Mouse (Mus musculus) urinary bladder, adult 2 months (tissue): Measurements from ENCODE around the gene Rrp12. TPM values are rescaled to one million over a fixed set of nuclear protein-coding genes. Genes with fewer than 3 reads are reported as not detected.
"Not testable (repeated sequence)": the region's sequence is repeated elsewhere in the genome, so short reads cannot be mapped to it uniquely, and the experiment has no call there.

Experiments
- DNase-seq: peaks from one replicate; pipeline ENCODE4 v3.0.0; 2022; ENCODE audit warnings: low spot score
- polyA plus RNA-seq: library from polyadenylated mRNA; depleted of rRNA; stranded (reverse); fragments of >200 nt; gene quantifications from 2 replicates; pipeline ENCODE4 v1.2.3, GENCODE M21; 2012

The Rrp12 gene
- polyA plus RNA-seq, 1 experiment = 6.1 TPM

DNA sequence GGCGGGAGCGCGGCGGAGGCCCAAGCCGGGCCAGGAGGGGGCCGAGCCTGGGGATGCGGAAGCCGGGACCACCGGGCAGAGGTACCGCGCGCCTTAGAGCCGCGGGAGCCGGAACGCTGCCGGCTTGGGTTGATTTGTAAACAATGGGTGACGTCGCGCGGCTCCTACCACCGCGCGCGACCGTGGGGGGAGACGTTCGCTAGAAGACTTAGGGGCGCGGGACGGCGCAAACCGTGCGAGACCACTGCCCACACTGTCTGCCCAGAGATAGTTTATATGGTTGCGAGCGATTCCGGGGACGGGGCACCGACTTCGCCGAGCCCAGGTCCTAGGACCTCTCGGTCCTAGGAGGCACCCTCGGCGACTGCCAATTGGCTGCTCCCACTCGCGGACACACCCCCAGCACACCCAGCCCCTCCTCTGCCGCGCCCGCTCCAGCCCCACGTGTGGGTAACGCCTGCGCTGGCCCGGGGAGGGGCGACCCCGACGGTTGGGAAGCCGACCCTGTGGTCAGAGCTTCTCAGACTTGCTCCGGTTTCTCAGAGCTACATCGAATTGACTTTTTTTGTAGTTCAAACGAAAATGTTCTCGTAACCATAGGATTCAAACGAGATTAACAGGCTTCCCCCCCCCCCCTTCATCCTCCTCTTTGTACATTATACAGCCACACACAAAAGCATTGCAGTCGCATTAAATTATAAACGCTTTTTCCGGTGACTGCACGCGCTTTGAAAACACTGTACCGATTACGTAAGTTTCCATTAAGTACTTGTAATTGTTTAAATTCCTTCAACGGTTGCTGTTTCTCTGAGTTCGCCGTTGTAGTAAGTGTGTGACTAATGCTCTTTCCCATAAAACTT is 47.8 kb downstream of the Rrp12 start, which contains the start of gene Frat2:
Gene Frat2, minus strand, starts transcription at position 141 of the 860 bp plus-strand sequence.
- peak; percentile 84 for DNase-seq

- not testable (repeated sequence) for DNase-seq
Measured at GRCm38 (mm10) chr19:41847614-41847991, 48.4 kb downstream of the Rrp12 start.

GRCm38 (mm10) chr19:41847091-41847581 is 48.8 kb downstream of the Rrp12 start:
- peak; percentile 47 for DNase-seq

DNA sequence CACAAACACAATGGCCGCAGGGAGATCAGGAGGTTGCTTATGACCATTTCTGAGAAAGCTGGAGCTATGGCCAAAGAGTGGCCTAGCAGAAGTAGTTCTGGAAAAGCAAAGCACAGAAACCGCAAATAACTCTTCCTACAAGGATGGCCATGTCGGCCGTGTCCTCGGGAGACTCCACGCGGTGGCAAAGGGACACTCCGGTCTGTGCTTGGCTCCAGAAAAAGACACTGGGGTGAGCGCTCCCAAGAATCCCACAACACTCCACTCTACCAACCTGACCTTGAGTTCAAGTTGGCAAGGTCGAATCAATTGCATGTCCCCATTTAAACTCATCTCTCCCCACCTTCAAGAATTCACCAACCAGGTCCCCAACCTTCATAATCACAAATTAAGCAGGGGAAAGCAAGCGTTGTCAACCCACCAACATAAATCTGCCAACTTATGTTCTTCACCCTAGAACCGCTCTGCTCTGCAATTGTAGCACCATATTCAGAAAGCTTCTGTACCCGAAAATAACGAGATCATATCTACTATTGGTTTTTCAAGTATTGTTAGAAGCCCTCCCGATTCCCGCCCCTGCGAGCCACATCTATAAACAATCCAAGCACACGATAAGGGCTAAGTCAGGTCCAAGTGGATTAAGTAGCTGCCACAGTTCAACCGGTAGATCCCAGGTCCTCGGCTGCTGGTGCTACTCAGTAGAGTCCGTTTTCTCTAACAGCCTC is 49.4 kb downstream of the Rrp12 start:
- DNase-seq = no peak

DNA sequence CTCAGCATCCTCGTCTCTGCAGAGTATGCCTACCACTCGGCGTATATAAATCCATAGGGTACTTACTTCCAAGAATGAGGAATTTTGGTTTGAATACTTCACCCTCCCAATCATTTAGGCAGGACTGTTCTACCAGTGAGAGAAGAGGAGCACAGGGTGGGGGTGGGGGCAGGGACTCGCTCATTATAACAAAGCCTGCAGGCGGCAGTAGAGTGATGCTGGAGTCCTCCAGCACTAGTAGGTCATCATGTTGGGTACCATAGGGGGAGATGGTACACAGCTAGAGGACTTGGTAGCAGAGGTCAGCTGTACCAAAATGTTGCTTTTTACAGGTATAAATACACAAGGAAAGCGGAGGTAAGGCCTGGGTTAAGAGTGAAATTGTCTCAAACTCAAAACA is 51.6 kb downstream of the Rrp12 start:
- no peak for DNase-seq

- DNase-seq = no peak
Measured at GRCm38 (mm10) chr19:41842706-41843105, 53.3 kb downstream of the Rrp12 start.

DNA sequence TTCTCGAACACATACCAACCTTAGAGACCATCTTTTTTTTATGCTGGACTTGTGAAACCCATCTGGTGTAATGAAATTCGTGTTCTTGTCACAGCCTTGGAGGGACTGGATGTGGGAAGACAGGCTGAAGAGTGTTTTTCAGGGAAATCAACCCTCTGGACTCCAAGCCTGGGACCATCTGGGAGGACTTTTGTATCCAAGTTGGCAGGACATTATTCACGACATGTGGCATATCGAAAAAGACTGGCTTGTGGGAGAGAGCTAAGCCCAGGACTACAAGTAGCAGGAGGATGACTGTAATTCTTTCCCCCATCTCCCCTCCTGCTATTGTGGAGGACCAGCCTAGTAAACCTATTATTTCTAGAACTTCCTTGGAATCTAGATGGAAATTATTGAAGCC is 53.8 kb downstream of the Rrp12 start:
- no peak for DNase-seq

DNA sequence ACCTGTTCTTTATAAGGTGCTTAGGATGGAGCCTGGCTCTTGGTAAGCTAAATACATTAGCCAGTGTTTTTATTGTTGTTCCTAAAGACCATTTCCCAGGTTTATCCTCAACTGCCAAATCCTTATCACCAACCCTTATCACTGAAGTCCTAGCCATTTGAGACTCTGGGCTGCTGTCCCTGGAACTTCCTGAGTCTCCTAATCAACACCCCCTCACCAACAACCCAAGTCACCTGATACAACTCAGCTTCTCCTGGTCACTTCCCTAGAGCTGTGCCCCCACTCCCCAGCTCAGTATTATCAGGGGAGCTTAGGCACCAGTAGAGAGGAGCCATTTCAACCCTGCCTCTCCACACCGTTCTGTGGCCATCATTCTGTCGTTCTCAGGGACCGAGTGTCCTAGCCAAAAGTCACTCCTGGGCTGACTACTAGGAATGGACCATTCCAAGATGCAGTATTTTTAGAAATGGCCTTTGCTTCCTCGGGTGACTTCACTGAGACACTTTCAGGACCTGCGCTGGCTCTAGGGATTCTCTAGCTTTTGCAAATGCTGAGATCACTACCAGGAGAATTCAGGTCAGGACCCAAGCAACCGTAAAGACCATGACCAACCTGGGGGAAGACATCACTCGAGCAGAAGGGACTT is 54.7 kb downstream of the Rrp12 start:
- DNase-seq = no peak

- no peak for DNase-seq
Measured at GRCm38 (mm10) chr19:41839685-41840084, 56.3 kb downstream of the Rrp12 start.

GRCm38 (mm10) chr19:41838808-41839207 is 57.2 kb downstream of the Rrp12 start:
- DNase-seq = no peak

DNA sequence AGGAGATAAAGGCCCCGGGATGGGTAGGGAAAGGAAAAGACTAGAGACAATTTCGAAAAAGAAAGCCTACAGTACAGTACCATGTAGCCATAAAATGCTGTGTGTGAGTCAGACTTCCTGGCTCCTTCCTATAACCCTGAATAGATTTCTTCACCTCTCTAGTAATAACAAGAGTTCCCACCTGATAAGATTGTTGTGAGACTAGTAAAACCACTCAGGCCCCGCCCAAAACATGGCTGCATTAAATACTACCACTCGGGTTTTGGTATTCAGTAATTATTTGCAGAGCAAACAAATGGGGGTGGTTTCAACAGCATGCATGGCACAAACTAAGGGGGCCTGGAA is 58.1 kb downstream of the Rrp12 start:
- no peak for DNase-seq

GRCm38 (mm10) chr19:41837194-41837916 is 58.6 kb downstream of the Rrp12 start:
- no peak for DNase-seq

DNA sequence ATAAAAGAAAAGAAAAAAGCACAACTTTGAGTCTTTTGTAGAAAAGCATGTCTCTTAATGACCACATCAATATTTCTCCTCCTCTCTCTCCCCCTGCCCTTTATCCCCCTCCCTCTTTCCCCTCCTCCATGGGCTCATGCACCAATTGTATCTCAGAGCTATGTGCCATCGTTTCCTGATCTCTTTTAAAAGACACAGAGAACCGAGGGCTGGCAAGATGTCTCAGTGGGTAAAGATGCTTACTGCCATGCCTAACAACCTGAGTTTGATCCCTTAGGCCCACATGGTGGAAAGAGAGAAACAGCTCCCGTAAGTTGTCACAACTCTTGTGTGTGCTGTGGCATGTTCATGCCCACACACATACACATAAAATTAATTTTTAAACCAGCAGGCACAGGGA is 59.3 kb downstream of the Rrp12 start:
- no peak for DNase-seq

DNA sequence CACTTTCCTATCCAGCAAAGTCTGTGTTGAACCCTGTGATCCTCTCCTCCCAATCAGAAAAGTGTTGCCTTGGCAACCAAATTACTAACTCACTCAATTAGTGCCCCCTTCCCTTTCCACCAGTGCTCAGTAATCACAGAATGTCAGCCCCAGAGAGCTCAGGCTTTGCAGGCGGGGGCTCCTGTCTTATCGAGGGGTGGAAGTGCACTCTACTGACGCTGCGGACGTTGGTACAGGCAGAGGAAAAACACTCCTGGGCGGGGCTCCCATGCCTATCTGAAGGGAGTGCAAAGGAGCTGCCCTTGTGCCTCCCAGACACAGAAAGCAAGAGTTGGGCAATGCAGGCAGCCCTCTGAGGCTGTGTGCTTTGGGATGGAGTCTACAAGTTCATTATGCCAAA is 60.2 kb downstream of the Rrp12 start:
- no peak for DNase-seq

GRCm38 (mm10) chr19:41835407-41835806 is 60.6 kb downstream of the Rrp12 start:
- no peak for DNase-seq

DNA sequence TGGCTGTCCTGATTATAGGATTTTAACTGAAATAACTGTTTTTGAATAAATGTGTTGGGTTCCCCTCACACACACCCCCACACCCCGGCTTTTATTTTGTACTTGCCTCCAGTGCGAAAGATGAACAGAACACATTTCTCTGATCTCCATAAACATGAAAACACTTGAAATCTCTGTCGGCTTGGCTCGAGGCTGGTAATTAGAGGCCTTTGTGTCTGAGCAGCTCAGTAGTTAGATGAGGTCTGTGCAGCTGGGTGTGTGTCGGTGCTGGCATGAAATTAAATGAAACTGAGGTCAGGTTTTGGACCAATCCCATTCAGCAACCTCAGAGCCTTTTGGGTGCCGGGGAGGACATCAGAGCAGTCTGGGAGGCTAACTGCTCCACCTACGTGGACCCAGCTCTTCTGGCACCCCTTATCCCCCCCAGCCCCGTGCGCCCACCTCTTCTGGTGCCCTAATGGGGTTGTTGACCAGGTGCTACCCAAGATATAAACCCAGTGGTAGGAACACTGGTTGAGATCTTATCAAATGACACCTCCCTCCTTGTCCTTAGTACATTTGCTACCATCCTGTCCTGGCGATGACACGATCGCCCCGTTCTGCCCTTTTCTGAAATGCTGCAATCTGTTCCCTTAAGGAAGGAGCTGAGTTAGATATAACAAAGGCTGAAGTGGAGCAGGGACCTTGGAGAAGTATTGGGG is 63.3 kb downstream of the Rrp12 start:
- DNase-seq = no peak

DNA sequence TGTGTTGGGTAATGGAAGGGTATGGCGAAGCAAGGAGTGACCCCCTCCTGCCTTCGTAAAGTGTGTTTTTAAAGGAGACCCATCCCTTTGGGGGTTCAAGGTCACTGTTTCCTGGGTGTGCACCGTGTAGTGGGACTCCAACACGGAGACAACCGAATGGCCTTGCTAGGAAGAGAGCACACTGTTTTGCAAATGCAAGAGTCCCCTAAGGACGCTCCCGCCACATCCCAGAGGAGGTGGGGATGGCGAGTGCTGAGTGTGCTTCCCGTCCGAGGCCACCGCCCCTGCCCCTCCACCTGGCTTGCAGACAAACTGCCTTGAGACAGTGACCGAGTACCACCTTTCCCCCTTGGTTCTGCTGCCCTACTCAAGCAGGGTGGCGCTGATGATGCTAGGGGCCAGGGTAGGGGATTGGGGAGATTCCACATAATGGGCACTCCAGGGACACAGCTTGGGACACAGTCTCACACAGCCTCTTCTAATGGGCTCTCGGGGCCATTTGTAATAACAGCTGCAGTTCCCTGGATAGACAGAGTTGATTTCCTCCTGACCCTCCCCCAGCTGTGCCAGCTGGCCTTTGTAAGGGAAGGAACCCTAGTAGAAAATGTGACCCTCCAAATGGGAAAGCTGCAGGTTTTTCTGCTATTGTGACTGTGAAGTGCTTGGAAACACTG is 64.1 kb downstream of the Rrp12 start:
- DNase-seq = no peak

DNA sequence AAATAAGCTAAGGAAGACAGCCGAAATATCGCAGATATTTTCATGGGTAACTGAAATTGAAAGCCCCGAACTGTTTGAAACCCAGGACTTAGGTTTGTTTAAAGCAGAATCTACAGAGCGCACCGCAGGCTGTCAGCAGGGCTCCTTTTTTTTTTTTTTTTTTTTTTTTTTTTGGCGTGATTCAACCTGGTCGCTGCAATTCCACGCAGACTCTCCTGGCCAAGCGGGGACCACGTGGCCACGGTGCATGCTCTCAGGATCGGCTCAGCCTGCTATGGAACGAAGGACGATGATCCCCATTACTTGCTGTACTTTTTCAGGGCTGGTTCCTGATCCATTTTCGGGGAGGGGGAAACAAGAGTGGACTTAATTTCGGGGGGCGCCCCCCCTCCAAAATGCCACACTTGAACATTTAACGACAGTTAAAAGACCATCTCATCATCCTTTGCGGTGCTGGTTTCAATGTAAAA is 64.8 kb downstream of the Rrp12 start:
- DNase-seq = no peak

GRCm38 (mm10) chr19:41830106-41831031 is 65.6 kb downstream of the Rrp12 start:
- peak; percentile 38 for DNase-seq
